8 mouse cellular contexts compared by ENCODE assay signal in genomic region chr7:12927693-12928589, GRCm38 (mm10). TPM values are rescaled to one million over a fixed set of nuclear protein-coding genes. Genes with fewer than 3 reads are reported as not detected.
DNase-seq lines count a peak whose midpoint lies in the region; ATAC-seq and TF ChIP-seq lines count a peak whose summit lies in the region.

No protein-coding gene starts in this region.

- TF ChIP-seq POLR2A in brain, embryonic 14.5 days (IDR thresholded peaks at IDR 0.05; ENCODE audit: borderline replicate concordance, extremely low read depth, insufficient read depth, insufficient read length, poor library complexity, severe bottlenecking): no peak

- TF ChIP-seq EP300 in lung, postnatal 0 days (IDR thresholded peaks at IDR 0.05): no peak

- peaks cover 42% of the 10 kb centered on the region for H3K27me3 ChIP-seq in forebrain, embryonic 12.5 days
- H3K27me3 ChIP-seq in intestine, embryonic 16.5 days (replicated peaks; ENCODE audit: control insufficient read depth, insufficient read depth, low read length): no peaks in the 10 kb centered on the region
- no peaks in the 10 kb centered on the region for H3K27me3 ChIP-seq in lung, postnatal 0 days (replicated peaks; ENCODE audit: insufficient read depth, low read length)

- ATAC-seq in forebrain, embryonic 12.5 days (ENCODE audit: low FRiP score): peak; percentile 31; the same call in 1 of the 2 replicates
- peak; percentile 45 for ATAC-seq in intestine, embryonic 16.5 days
- peak; percentile 67 for ATAC-seq in lung, postnatal 0 days

- peaks cover 19% of the 10 kb centered on the region for H3K4me1 ChIP-seq in forebrain, embryonic 12.5 days
- peaks cover 32% of the 10 kb centered on the region for H3K4me1 ChIP-seq in intestine, embryonic 16.5 days (ENCODE audit: control insufficient read depth, insufficient read depth, low read length)
- H3K4me1 ChIP-seq in lung, postnatal 0 days (ENCODE audit: insufficient read depth, low read depth, low read length): peaks cover 4% of the 10 kb centered on the region; the same call in 1 of the 2 replicates

- peak overlapping the region; percentile 50 for H3K4me2 ChIP-seq in forebrain, embryonic 12.5 days
- H3K4me2 ChIP-seq in intestine, embryonic 16.5 days (ENCODE audit: low read depth, low read length): peak overlapping the region; percentile 87
- H3K4me2 ChIP-seq in lung, postnatal 0 days (replicated peaks; ENCODE audit: low read depth, low read length): peak overlapping the region; percentile 63

- no peak for DNase-seq in layer of hippocampus, adult 2 months (ENCODE audit: low spot score in 2 of 2)
- DNase-seq in layer of hippocampus, adult 8-10 months (ENCODE audit: low spot score in 2 of 2): no peak
- DNase-seq in brain, embryonic 14.5 days (ENCODE audit: low read depth): peak; percentile 10
- peak; percentile 28 for DNase-seq in lung, postnatal 0 days (ENCODE audit: low spot score)
- DNase-seq in right cerebral cortex, postnatal 10 days (ENCODE audit: low spot score in 2 of 2): peak; percentile 60 to 61
- DNase-seq in ovary, postnatal 14 days (ENCODE audit: low spot score): no peak

- H3K9ac ChIP-seq in forebrain, embryonic 12.5 days: peak overlapping the region; percentile 33; the same call in 1 of the 2 replicates
- H3K9ac ChIP-seq in intestine, embryonic 16.5 days (ENCODE audit: low read depth, low read length): peak overlapping the region; percentile 61
- peak overlapping the region; percentile 39 for H3K9ac ChIP-seq in lung, postnatal 0 days (replicated peaks; ENCODE audit: low read depth)

- 5% methylated on average over 61 of the region's 65 CpGs for WGBS in forebrain, embryonic 12.5 days
- WGBS in intestine, embryonic 16.5 days: 5% methylated on average over 65 of the region's 65 CpGs
- WGBS in lung, postnatal 0 days: 6% methylated on average over 59 of the region's 65 CpGs

- H3K4me3 ChIP-seq in layer of hippocampus, adult 2 months: peak overlapping the region; percentile 49
- peak overlapping the region; percentile 18 for H3K4me3 ChIP-seq in forebrain, embryonic 12.5 days (replicated peaks)
- H3K4me3 ChIP-seq in intestine, embryonic 16.5 days (ENCODE audit: low read length): peak overlapping the region; percentile 45
- peak overlapping the region; percentile 28 for H3K4me3 ChIP-seq in lung, postnatal 0 days (ENCODE audit: low read depth, low read length)

- H3K36me3 ChIP-seq in forebrain, embryonic 12.5 days (replicated peaks): peaks cover 48% of the 10 kb centered on the region
- H3K36me3 ChIP-seq in intestine, embryonic 16.5 days (ENCODE audit: control insufficient read depth, insufficient read depth, low read length): peaks cover 32% of the 10 kb centered on the region
- peaks cover 26% of the 10 kb centered on the region; the same call in 1 of the 2 replicates for H3K36me3 ChIP-seq in lung, postnatal 0 days (ENCODE audit: insufficient read depth, low read length)

- no peak for TF ChIP-seq CTCF in layer of hippocampus, adult 2 months (conservative IDR thresholded peaks at IDR 0.05)
- no peak for TF ChIP-seq CTCF in brain, embryonic 14.5 days (IDR thresholded peaks at IDR 0.05; ENCODE audit: borderline replicate concordance, extremely low read depth, insufficient read depth, insufficient read length)
- TF ChIP-seq CTCF in lung, postnatal 0 days (IDR thresholded peaks at IDR 0.05): no peak

- H3K9me3 ChIP-seq in forebrain, embryonic 12.5 days: no peaks in the 10 kb centered on the region
- no peaks in the 10 kb centered on the region for H3K9me3 ChIP-seq in intestine, embryonic 16.5 days (ENCODE audit: control insufficient read depth, low read length)
- no peaks in the 10 kb centered on the region for H3K9me3 ChIP-seq in lung, postnatal 0 days (ENCODE audit: low read length)

- peak overlapping the region; percentile 43; the same call in 1 of the 2 replicates for H3K27ac ChIP-seq in layer of hippocampus, adult 2 months
- no peak overlapping the region for H3K27ac ChIP-seq in forebrain, embryonic 12.5 days
- H3K27ac ChIP-seq in intestine, embryonic 16.5 days (ENCODE audit: low read length): no peak overlapping the region
- H3K27ac ChIP-seq in lung, postnatal 0 days (ENCODE audit: low read length): no peak overlapping the region

RNA-seq across cellular contexts. Expression of gene Rnf225, which starts 0.7 kb away (rescaled TPM):
- 1 to 10 TPM in 1 of 2 experiments, under 1 TPM in 1; 0.64 to 1.2 TPM for total RNA-seq in layer of hippocampus, adult 2 months (2021)
- total RNA-seq in layer of hippocampus, adult 8-10 months (2022): 1 to 10 TPM in 1 of 4 experiments, under 1 TPM in 3; 0.77 to 1.4 (median 0.92) TPM
- 2.6 and 3.3 TPM in 2 replicates for polyA plus RNA-seq in brain, embryonic 14.5 days (2012; rRNA removed)
- polyA plus RNA-seq in forebrain, embryonic 12.5 days (2016; fragmentation: Nextera tagmentation; extraction: Ambion mirVana): 0.81 and 0.83 TPM in 2 replicates
- 0.18 and 0.27 TPM in 2 replicates for polyA plus RNA-seq in intestine, embryonic 16.5 days (2015; fragmentation: Nextera tagmentation; extraction: Ambion mirVana)
- polyA plus RNA-seq in lung, postnatal 0 days (2015; fragmentation: Nextera tagmentation; extraction: Ambion mirVana): 1.3 and 1.4 TPM in 2 replicates

RNA-seq across cellular contexts. Expression of gene Rps5, which starts 5.9 kb away (rescaled TPM):
- total RNA-seq in layer of hippocampus, adult 2 months (2021): 100 to 1,000 TPM; 401 to 427 TPM
- 100 to 1,000 TPM; 383 to 519 (median 436) TPM for total RNA-seq in layer of hippocampus, adult 8-10 months (2022)
- polyA plus RNA-seq in brain, embryonic 14.5 days (2012; rRNA removed): 2,137 and 2,684 TPM in 2 replicates
- 585 and 638 TPM in 2 replicates for polyA plus RNA-seq in forebrain, embryonic 12.5 days (2016; fragmentation: Nextera tagmentation; extraction: Ambion mirVana)
- polyA plus RNA-seq in intestine, embryonic 16.5 days (2015; fragmentation: Nextera tagmentation; extraction: Ambion mirVana): 904 and 1,023 TPM in 2 replicates
- 609 and 716 TPM in 2 replicates for polyA plus RNA-seq in lung, postnatal 0 days (2015; fragmentation: Nextera tagmentation; extraction: Ambion mirVana)

RNA-seq across cellular contexts. Expression of gene Zscan22, which starts 30.3 kb away (rescaled TPM):
- total RNA-seq in layer of hippocampus, adult 2 months (2021): 10 to 100 TPM; 13.9 to 17.7 TPM
- total RNA-seq in layer of hippocampus, adult 8-10 months (2022): 10 to 100 TPM; 14.0 to 20.3 (median 15.1) TPM
- 14.2 and 17.8 TPM in 2 replicates for polyA plus RNA-seq in brain, embryonic 14.5 days (2012; rRNA removed)
- 13.8 and 15.8 TPM in 2 replicates for polyA plus RNA-seq in forebrain, embryonic 12.5 days (2016; fragmentation: Nextera tagmentation; extraction: Ambion mirVana)
- 13.3 and 13.5 TPM in 2 replicates for polyA plus RNA-seq in intestine, embryonic 16.5 days (2015; fragmentation: Nextera tagmentation; extraction: Ambion mirVana)
- 4.4 and 4.7 TPM in 2 replicates for polyA plus RNA-seq in lung, postnatal 0 days (2015; fragmentation: Nextera tagmentation; extraction: Ambion mirVana)

RNA-seq across cellular contexts. Expression of gene Zfp324, which starts 37.7 kb away (rescaled TPM):
- total RNA-seq in layer of hippocampus, adult 2 months (2021): 10 to 100 TPM; 11.0 to 11.4 TPM
- total RNA-seq in layer of hippocampus, adult 8-10 months (2022): 10 to 100 TPM in 3 of 4 experiments, 1 to 10 TPM in 1; 9.5 to 11.6 (median 11.3) TPM
- polyA plus RNA-seq in brain, embryonic 14.5 days (2012; rRNA removed): 14.1 and 16.1 TPM in 2 replicates
- 11.3 and 12.4 TPM in 2 replicates for polyA plus RNA-seq in forebrain, embryonic 12.5 days (2016; fragmentation: Nextera tagmentation; extraction: Ambion mirVana)
- polyA plus RNA-seq in intestine, embryonic 16.5 days (2015; fragmentation: Nextera tagmentation; extraction: Ambion mirVana): 7.8 TPM in 2 replicates
- polyA plus RNA-seq in lung, postnatal 0 days (2015; fragmentation: Nextera tagmentation; extraction: Ambion mirVana): 5.5 and 5.7 TPM in 2 replicates

RNA-seq across cellular contexts. Expression of gene Zfp128, which starts 47.0 kb away (rescaled TPM):
- 1 to 10 TPM; 6.7 to 6.8 TPM for total RNA-seq in layer of hippocampus, adult 2 months (2021)
- total RNA-seq in layer of hippocampus, adult 8-10 months (2022): 1 to 10 TPM; 6.6 to 8.3 (median 7.4) TPM
- 9.4 and 10.5 TPM in 2 replicates for polyA plus RNA-seq in brain, embryonic 14.5 days (2012; rRNA removed)
- polyA plus RNA-seq in forebrain, embryonic 12.5 days (2016; fragmentation: Nextera tagmentation; extraction: Ambion mirVana): 6.0 and 6.2 TPM in 2 replicates
- polyA plus RNA-seq in intestine, embryonic 16.5 days (2015; fragmentation: Nextera tagmentation; extraction: Ambion mirVana): 2.2 and 2.9 TPM in 2 replicates
- 2.5 TPM in 2 replicates for polyA plus RNA-seq in lung, postnatal 0 days (2015; fragmentation: Nextera tagmentation; extraction: Ambion mirVana)

Comparison
In these comparisons a context has a peak if more than half of its experiments do, and no peak if none do; other contexts are left out.
1. DNase-seq: peak in brain, embryonic 14.5 days (single experiment), lung, postnatal 0 days (single experiment) and right cerebral cortex, postnatal 10 days (2 of 2); none in layer of hippocampus, adult 2 months (0 of 2), layer of hippocampus, adult 8-10 months (0 of 2) and ovary, postnatal 14 days (single experiment).
2. Peak in every context shown above with its lines, with median percentiles within 50 percentile points of each other: H3K4me3 ChIP-seq, ATAC-seq, H3K4me2 ChIP-seq and H3K9ac ChIP-seq.